Mouse (Mus musculus) cortical plate, adult 2 months (tissue): ENCODE measurements around the gene Krt81. TPM values are rescaled to one million over a fixed set of nuclear protein-coding genes. Genes with fewer than 3 reads are reported as not detected.
A peak's percentile ranks its signal among the peaks of the same experiment; 100 is the strongest.

Experiments used
- H3K27ac ChIP-seq: fragments of 200-500 bp; 2 replicates; pipeline ENCODE4 v1.5.1; 2012; ENCODE audit warnings: low read length, control low read depth, inconsistent platforms; ENCODE audit not compliant: insufficient read depth
- H3K4me1 ChIP-seq: fragments of 200-500 bp; 2 replicates; pipeline ENCODE4 v1.6.1; 2011; ENCODE audit warnings: low read length; ENCODE audit not compliant: control insufficient read depth, insufficient read depth
- H3K4me3 ChIP-seq: fragments of 200-500 bp; 2 replicates; pipeline ENCODE4 v1.5.1; 2011; ENCODE audit warnings: mild to moderate bottlenecking, low read length, control low read depth; ENCODE audit not compliant: insufficient read depth
- CTCF ChIP-seq: fragments of 200-500 bp; IDR thresholded peaks from 2 replicates; pipeline ENCODE4 v1.5.1; 2011; ENCODE audit warnings: mild to moderate bottlenecking, control low read depth, low read length; ENCODE audit not compliant: insufficient read depth; ENCODE audit errors: extremely low read depth
- POLR2A ChIP-seq: fragments of 200-500 bp; IDR thresholded peaks from 2 replicates; pipeline ENCODE4 v1.6.1; 2011; ENCODE audit warnings: mild to moderate bottlenecking, low read length, control low read depth; ENCODE audit not compliant: insufficient read depth; ENCODE audit errors: extremely low read depth
- polyA plus RNA-seq: library from polyadenylated mRNA; depleted of rRNA; stranded (reverse); fragments of >200 nt; gene quantifications from 2 replicates; pipeline ENCODE4 v1.2.3, GENCODE M21; 2012

Krt81 gene
- polyA plus RNA-seq, 1 experiment, result not detected

DNA sequence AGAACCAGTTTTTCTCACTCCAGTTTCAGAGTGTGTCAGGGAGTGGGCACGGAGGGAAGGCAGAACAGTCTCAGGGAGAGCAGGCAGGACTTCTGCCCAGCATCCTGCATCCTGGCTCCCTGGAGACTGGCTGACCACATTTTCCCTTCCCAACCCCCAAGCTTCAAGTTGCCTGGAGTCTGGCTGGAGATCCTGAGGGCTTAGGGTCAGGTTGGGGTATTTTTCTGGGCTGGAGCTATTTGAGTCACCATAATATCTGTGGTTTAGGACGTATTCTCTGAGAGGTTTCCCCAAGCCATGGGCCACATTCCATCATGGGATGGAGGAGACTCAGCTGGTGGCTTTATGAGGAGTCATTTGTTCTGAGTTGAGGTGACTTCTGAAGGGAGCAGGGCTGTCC is 8.3 kb downstream of the Krt81 start:
- H3K4me3 ChIP-seq, result no peak overlapping the region
- TF ChIP-seq CTCF (no peak), POLR2A (no peak)
- no peak overlapping the region for H3K27ac ChIP-seq
- H3K4me1 ChIP-seq, result no peaks in the 10 kb centered on the region

- TF ChIP-seq POLR2A, result no peak
- no peak for TF ChIP-seq CTCF
- Histone ChIP-seq H3K4me1 (no peaks in the 10 kb centered on the region), H3K4me3 (no peak overlapping the region), H3K27ac (no peak overlapping the region)
Observed at GRCm38 (mm10) chr15:101454774-101455173, 8.8 kb downstream of the Krt81 start.

GRCm38 (mm10) chr15:101453093-101453736 is 10.3 kb downstream of the Krt81 start:
- TF ChIP-seq POLR2A (no peak), CTCF (peak; percentile 54)
- H3K27ac ChIP-seq, result no peak overlapping the region

GRCm38 (mm10) chr15:101447444-101447843 is 16.1 kb downstream of the Krt81 start, which contains the start of gene Krt88:
Gene Krt88, plus strand, starts transcription at chr15:101447744.
- no peak within 1 kb of the TSS for H3K4me3 ChIP-seq
- H3K4me1 ChIP-seq, result no peaks in the 10 kb centered on the region
- TF ChIP-seq POLR2A (no peak), CTCF (no peak)
- no peak within 1 kb of the TSS for H3K27ac ChIP-seq

More at GRCm38 (mm10) chr15:101453093-101453736, 10.3 kb downstream of the Krt81 start:
- Histone ChIP-seq H3K4me1 (no peaks in the 10 kb centered on the region), H3K4me3 (no peak overlapping the region)

DNA sequence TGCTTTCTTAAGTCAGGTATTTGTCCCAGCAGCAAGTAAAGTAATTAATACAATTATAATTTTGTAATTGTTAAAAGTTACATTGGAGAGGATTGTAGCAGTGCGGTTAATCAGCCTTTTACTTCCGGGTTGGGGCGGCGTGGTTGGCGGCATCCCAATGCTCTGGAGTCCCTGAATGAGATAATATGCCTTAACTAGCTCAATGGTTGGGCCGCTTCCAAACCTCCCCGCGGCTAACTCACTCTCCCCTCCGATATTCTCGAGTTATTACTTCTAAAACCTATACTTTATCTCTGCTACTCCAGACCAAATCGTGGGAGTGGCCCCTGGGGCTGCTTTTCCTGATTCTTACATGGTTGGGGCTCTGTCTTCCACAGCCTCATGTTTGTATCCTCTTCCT is 17.0 kb downstream of the Krt81 start:
- no peaks in the 10 kb centered on the region for H3K4me1 ChIP-seq
- no peak for TF ChIP-seq CTCF
- TF ChIP-seq POLR2A, result no peak
- H3K4me3 ChIP-seq, result no peak overlapping the region
- H3K27ac ChIP-seq, result no peak overlapping the region

DNA sequence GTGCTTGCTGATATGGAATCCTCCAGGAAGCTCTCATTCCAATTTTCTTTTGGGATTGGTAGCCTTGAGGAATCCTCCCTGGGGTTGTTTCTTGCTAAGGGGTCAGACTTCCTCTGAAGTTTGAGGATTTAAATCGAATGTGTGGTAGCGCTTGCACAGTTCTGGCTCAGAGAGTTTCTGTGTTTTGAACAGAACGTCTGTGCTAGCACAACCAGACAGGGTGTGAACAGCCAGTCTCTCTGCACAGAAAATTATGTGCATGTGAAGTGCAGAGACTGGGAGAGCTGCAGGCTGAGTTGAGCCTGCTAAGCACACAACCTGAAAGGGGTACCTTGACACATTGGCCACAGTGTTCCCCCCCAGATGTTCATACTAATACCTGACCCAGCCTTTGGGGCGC is 22.7 kb downstream of the Krt81 start:
- no peak overlapping the region for H3K27ac ChIP-seq
- H3K4me1 ChIP-seq, result no peaks in the 10 kb centered on the region; the same call in 1 of the 2 replicates
- no peak overlapping the region for H3K4me3 ChIP-seq
- TF ChIP-seq POLR2A (no peak), CTCF (no peak)

GRCm38 (mm10) chr15:101438555-101438954 is 25.0 kb downstream of the Krt81 start, which contains the start of gene Krt87:
Gene Krt87, minus strand, starts transcription at chr15:101438804.
- no peak for TF ChIP-seq CTCF
- Histone ChIP-seq H3K27ac (no peak within 1 kb of the TSS), H3K4me1 (no peaks in the 10 kb centered on the region; the same call in 1 of the 2 replicates), H3K4me3 (no peak within 1 kb of the TSS)

DNA sequence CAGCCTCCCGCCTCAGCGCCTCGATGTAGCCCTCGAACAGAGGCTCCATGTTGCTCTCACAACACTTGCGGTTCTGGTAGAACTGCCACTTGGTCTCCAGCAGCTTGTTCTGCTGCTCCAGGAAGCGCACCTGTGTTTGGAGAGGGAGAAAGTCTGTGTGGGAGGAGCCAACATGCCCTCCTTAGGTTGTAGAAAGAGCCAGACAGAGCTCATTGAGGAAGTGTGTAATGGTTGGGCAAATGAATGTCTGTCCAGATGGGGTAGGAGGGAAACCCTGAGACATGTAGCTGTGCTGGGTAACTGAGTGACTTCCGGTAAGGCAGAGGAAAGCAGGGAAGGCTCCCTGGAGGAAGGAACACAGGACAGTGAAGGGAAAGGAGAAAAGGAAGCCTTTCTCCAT is 26.9 kb downstream of the Krt81 start:
- Histone ChIP-seq H3K4me3 (no peak overlapping the region), H3K27ac (no peak overlapping the region), H3K4me1 (no peaks in the 10 kb centered on the region; the same call in 1 of the 2 replicates)
- TF ChIP-seq POLR2A (no peak), CTCF (no peak)

GRCm38 (mm10) chr15:101424914-101425313 is 38.6 kb downstream of the Krt81 start:
- no peak overlapping the region for H3K4me3 ChIP-seq
- no peak overlapping the region for H3K27ac ChIP-seq
- H3K4me1 ChIP-seq, result no peaks in the 10 kb centered on the region
- TF ChIP-seq CTCF, result no peak
- no peak for TF ChIP-seq POLR2A

DNA sequence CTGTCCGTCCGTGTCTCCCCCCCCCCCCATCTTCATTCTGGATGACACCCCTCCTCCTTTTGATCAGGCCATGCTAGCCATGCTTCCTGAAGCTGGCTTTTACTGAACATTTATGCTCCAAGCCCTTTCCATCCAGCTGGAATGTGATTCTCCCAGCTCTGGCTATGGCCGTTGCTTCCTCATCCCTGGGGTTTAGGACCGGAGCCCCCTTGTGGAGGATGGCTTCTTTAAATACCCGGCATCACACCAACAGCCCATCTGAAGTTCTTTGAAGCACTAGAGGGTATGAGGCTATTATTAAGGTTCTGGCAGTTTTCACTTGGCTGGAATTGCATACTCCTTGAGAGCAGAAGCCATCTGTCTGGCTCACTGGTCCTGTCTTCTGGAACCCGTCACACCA is 42.6 kb downstream of the Krt81 start:
- no peak overlapping the region for H3K4me3 ChIP-seq
- H3K27ac ChIP-seq, result no peak overlapping the region
- TF ChIP-seq CTCF (no peak), POLR2A (no peak)
- H3K4me1 ChIP-seq, result no peaks in the 10 kb centered on the region

GRCm38 (mm10) chr15:101418950-101419349 is 44.6 kb downstream of the Krt81 start:
- H3K4me1 ChIP-seq, result no peaks in the 10 kb centered on the region
- TF ChIP-seq CTCF, result no peak
- no peak for TF ChIP-seq POLR2A
- no peak overlapping the region for H3K4me3 ChIP-seq

More at GRCm38 (mm10) chr15:101418950-101419349, 44.6 kb downstream of the Krt81 start:
- H3K27ac ChIP-seq, result no peak overlapping the region
